Mouse (Mus musculus): ENCODE data around the gene Cyp1a2. TPM values are rescaled to one million over a fixed set of nuclear protein-coding genes. Genes with fewer than 3 reads are reported as not detected.

Cyp1a2 gene
- total and polyA plus RNA-seq, 3 experiments, result not detected

DNA sequence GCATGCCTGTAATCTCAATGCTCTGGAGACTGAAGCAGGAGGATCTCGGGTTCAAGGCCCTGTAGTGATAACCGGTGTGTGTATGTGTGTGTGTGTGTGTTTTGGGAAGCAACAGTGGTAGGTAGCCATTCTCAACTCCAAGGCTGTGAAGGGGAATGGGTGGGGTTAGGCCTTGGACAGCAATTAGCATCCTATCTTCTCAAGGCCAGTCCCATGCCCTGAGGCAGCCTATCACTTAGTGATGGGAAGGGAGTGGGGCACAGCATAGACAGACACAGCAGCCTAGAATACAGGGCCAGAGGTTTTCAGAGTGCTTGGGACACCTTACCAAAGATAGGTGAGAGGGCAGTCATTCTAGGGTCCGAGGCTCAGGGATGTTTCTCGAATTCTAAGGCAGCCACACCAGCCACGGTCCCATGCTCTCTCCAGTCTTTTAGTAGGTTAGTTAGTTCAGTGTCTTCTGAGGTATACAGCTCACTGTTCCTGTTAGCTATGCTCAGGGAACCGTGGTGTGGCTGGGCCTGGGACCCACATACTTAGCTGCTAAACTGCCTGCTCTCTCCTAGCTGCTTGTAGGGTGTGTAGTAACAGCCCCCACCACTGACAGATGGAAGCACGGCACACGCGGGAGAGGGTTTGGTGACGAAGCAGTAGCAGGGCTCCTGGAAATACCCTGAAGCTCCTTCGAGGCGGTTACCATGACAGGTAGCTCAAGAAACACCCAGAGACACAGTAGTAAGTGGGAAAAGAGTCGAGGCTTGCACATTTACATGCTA lies 41.5 kb downstream of the Cyp1a2 start:
- peak overlapping the region; percentile 92; the same call in 1 of the 2 replicates for H3K9ac ChIP-seq (ENCODE audit: insufficient read depth, low read depth)
- H3K4me3 ChIP-seq (replicated peaks in 1 of 3; ENCODE audit: low read depth in 2 of 3, low read length in 2 of 3, poor library complexity in 1 of 3), result peak overlapping the region; percentile 16 to 90 (median 86)
- peak; percentile 67 for TF ChIP-seq MXI1 (IDR thresholded peaks at IDR 0.05; ENCODE audit: low read depth, low read length)
- no peak for TF ChIP-seq USF2 (conservative IDR thresholded peaks at IDR 0.05; ENCODE audit: low read depth, low read length)
- no peak for TF ChIP-seq RAD21 (IDR thresholded peaks at IDR 0.05; ENCODE audit: low read depth, low read length)
- no peak for TF ChIP-seq ZMIZ1 (IDR thresholded peaks at IDR 0.05; ENCODE audit: low read depth, low read length)
- peak; percentile 40; the same call in 1 of the 2 replicates for TF ChIP-seq ETS1 (conservative IDR thresholded peaks at IDR 0.05; ENCODE audit: low read depth, low read length)
- TF ChIP-seq SIN3A (IDR thresholded peaks at IDR 0.05; ENCODE audit: low read length), result no peak
- no peak for TF ChIP-seq JUN (IDR thresholded peaks at IDR 0.05; ENCODE audit: insufficient read depth, low read depth, low read length)
- no peak for TF ChIP-seq SMC3 (IDR thresholded peaks at IDR 0.05; ENCODE audit: low read depth, low read length)
- TF ChIP-seq MAX (IDR thresholded peaks at IDR 0.05; ENCODE audit: low read length), result no peak
- TF ChIP-seq E2F4 (IDR thresholded peaks at IDR 0.05; ENCODE audit: insufficient replicate concordance, low read depth, low read length), result no peak
- TF ChIP-seq BHLHE40 (IDR thresholded peaks at IDR 0.05; ENCODE audit: low read depth, low read length), result peak; percentile 47; the same call in 1 of the 2 replicates
- no peak for TF ChIP-seq ZKSCAN1 (IDR thresholded peaks at IDR 0.05; ENCODE audit: borderline replicate concordance, low read depth, low read length)
- TF ChIP-seq ZNF384 (IDR thresholded peaks at IDR 0.05; ENCODE audit: low read depth, low read length), result no peak
- TF ChIP-seq MAZ (IDR thresholded peaks at IDR 0.05; ENCODE audit: low read depth, low read length), result 0 out of 2 replicates have a peak, but pooled peaks have one; percentile 49
- TF ChIP-seq MYC (IDR thresholded peaks at IDR 0.05; ENCODE audit: low read depth, low read length), result 0 out of 2 replicates have a peak, but pooled peaks have one; percentile 38
- TF ChIP-seq NELFE (IDR thresholded peaks at IDR 0.05; ENCODE audit: low read depth, low read length), result no peak
- peaks cover 3 to 19% of the 10 kb centered on the region in 2 experiments for H3K36me3 ChIP-seq (replicated peaks in 1 of 2; ENCODE audit: control insufficient read depth in 1 of 2, insufficient read depth in 1 of 2, low read length in 1 of 2)
- no peaks in the 10 kb centered on the region for H3K27me3 ChIP-seq (replicated peaks)
- H3K4me1 ChIP-seq (ENCODE audit: control insufficient read depth in 1 of 2, insufficient read depth in 2 of 2), result peaks cover 31 to 69% of the 10 kb centered on the region in 2 experiments
- peak overlapping the region; percentile 79 for H3K4me2 ChIP-seq (ENCODE audit: insufficient read depth, low read depth, poor library complexity, severe bottlenecking)
- peak overlapping the region; percentile 96 for H3K27ac ChIP-seq (ENCODE audit: insufficient read depth, low read depth)
- H3K9me3 ChIP-seq (replicated peaks; ENCODE audit: low read length), result no peaks in the 10 kb centered on the region
- DNase-seq (ENCODE audit: extremely low read depth), result no peak
- in situ Hi-C loops (cut with MboI; ENCODE audit: low pct_ligation_motif_present, low pct_unique_long_range_greater_than_20kb, low sequenced_read_pairs) (no loop called here), dilution Hi-C loops (cut with MboI; ENCODE audit: extremely low pct_ligation_motif_present, extremely low pct_unique_long_range_greater_than_20kb, low sequenced_read_pairs) (no loop called here)
- H3K79me2 ChIP-seq (replicated peaks; ENCODE audit: control insufficient read depth, extremely low read depth, insufficient read depth, poor library complexity, severe bottlenecking), result peaks cover 73% of the 10 kb centered on the region

DNA sequence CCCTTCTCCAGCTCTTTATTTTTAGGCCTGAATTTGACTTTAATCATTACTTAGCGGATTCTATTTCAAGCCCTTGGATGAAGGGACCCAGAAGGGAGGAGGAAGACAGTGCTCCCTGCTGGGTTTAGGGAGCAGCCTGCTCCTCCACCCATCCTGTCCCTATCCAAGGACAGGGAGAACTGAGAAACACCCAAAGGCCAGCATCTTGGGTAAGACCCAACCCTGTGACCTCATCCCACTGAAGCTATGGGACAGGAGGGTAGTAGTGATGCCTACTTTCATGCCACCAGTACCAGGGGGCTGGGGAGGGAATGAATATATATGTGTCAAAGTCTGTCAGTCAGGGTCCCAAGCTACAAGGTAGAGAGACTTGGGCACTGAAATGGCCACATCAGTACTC lies 42.5 kb downstream of the Cyp1a2 start:
- Histone ChIP-seq H3K4me2 (ENCODE audit: insufficient read depth, low read depth, poor library complexity, severe bottlenecking) (peak overlapping the region; percentile 79), H3K4me3 (replicated peaks in 1 of 3; ENCODE audit: low read depth in 2 of 3, low read length in 2 of 3, poor library complexity in 1 of 3) (no peak overlapping the region), H3K27me3 (replicated peaks) (no peaks in the 10 kb centered on the region), H3K9ac (ENCODE audit: insufficient read depth, low read depth) (0 out of 2 replicates have a peak overlapping the region, but pooled peaks have one; percentile 7), H3K27ac (ENCODE audit: insufficient read depth, low read depth) (peak overlapping the region; percentile 96), H3K79me2 (replicated peaks; ENCODE audit: control insufficient read depth, extremely low read depth, insufficient read depth, poor library complexity, severe bottlenecking) (peaks cover 81% of the 10 kb centered on the region), H3K9me3 (replicated peaks; ENCODE audit: low read length) (no peaks in the 10 kb centered on the region), H3K4me1 (ENCODE audit: control insufficient read depth in 1 of 2, insufficient read depth in 2 of 2) (peaks cover 31 to 69% of the 10 kb centered on the region in 2 experiments), H3K36me3 (replicated peaks in 1 of 2; ENCODE audit: control insufficient read depth in 1 of 2, insufficient read depth in 1 of 2, low read length in 1 of 2) (peaks cover 3 to 24% of the 10 kb centered on the region in 2 experiments)
- DNase-seq (ENCODE audit: extremely low read depth), result no peak
- TF ChIP-seq NELFE (IDR thresholded peaks at IDR 0.05; ENCODE audit: low read depth, low read length) (no peak), TBP (conservative IDR thresholded peaks at IDR 0.05; ENCODE audit: low read depth, low read length) (no peak), MYC (IDR thresholded peaks at IDR 0.05; ENCODE audit: low read depth, low read length) (no peak), TCF12 (IDR thresholded peaks at IDR 0.05; ENCODE audit: low read depth, low read length) (no peak), PAX5 (IDR thresholded peaks at IDR 0.05; ENCODE audit: low read length) (no peak), EP300 (IDR thresholded peaks at IDR 0.05; ENCODE audit: low read length) (no peak), ZNF384 (IDR thresholded peaks at IDR 0.05; ENCODE audit: low read depth, low read length) (no peak), CHD1 (IDR thresholded peaks at IDR 0.05; ENCODE audit: low read depth, low read length) (no peak), IRF4 (IDR thresholded peaks at IDR 0.05; ENCODE audit: low read depth, low read length) (no peak), MAFK (IDR thresholded peaks at IDR 0.05; ENCODE audit: insufficient replicate concordance, low read length) (no peak), ELF1 (IDR thresholded peaks at IDR 0.05; ENCODE audit: low read depth, low read length) (no peak)
- in situ Hi-C loops (cut with MboI; ENCODE audit: low pct_ligation_motif_present, low pct_unique_long_range_greater_than_20kb, low sequenced_read_pairs), result no loop called here
- dilution Hi-C loops (cut with MboI; ENCODE audit: extremely low pct_ligation_motif_present, extremely low pct_unique_long_range_greater_than_20kb, low sequenced_read_pairs), result no loop called here

Measured in CH12.LX (cell line).